Mouse (Mus musculus) T-helper 2 cell (primary cell): Measurements from ENCODE around the gene Kif23.

Experiments used
- in situ Hi-C: fragments of 300-600 bp; cut with MboI, MseI; formaldehyde crosslinking; loops from one replicate; pipeline ENCODE4 v1.15.1; 2025; ENCODE audit warnings: high pct_unique_total_duplicates

The Kif23 gene

DNA sequence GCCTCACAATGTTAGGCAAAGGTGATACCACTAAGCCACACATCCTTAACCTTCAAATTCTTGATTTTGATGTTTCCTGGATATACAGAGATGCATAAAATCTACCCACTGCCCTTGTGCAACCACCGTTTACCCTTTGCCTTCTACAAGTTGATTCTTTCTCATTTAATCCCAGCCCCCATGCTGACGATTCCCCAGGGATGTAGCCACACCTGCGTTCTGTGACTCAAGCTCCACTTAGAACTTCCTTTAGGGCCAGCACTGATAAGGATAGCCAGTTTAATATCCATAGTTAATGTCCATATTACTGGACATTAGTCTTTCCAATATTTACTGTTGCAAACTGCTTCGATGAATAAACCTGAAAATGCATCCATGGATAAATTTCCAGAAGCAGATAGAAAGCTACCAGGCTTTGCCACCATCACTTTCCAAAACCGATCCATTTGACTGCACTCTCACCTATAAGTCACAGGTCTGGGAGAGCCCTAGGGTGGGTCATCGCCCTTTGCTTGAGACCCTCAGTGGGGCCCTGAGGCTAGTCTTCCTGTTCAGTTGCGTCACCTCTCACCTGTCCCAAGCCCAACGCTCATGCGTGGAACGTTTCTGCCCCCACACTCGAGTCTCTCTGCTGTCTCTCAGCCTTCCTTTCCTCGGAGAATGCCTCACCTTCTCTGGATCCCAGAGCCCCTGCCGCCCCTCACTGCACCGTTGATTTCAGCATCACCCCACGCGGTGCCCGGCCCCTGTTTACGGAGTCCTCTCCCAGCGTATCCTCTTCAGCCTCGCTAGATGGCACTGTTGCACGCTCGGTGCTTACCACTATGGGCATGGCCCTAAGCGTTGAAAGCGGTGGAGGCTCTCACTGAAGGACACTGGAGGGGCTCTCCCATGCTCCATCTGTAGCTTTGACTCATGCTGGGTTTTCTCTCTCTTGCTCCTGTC, 1.1 kb upstream of the Kif23 start:
- in situ Hi-C loops = loop anchor here (5.0 to 25.0 kb wide), 3 partner anchors 295 to 1765 kb away; no protein-coding TSS in a partner anchor

- in situ Hi-C loops = loop anchor here (5.0 to 25.0 kb wide), 3 partner anchors 296 to 1766 kb away; no protein-coding TSS in a partner anchor
Measured at GRCm38 (mm10) chr9:61945973-61946611, 482 bp downstream of the Kif23 start.

DNA sequence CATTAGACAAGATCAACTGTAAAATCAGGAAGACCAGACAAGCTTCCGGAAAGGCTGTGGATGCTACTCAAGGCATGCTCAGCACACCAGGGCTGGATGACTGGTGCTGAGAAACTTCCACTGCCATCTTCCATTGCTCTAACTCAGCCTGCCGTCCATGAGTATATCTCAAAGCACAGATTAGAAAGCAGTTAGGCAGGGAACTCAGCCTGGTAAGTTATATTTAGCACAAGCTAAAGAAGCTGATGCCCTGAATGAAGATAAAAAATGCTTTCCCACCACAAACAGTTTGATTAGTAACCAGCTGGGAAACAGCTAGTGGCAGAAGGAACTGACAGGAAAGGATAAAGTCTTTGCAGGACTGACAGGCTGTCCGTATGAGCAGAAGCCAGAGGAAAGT, 5.5 kb downstream of the Kif23 start:
- in situ Hi-C loops = loop anchor here (25.0 kb wide), 1 partner anchor 1771 kb away; no protein-coding TSS in a partner anchor

- in situ Hi-C loops = loop anchor here (25.0 kb wide), 1 partner anchor 1779 kb away; no protein-coding TSS in a partner anchor
Measured at GRCm38 (mm10) chr9:61933333-61933732, 13.2 kb downstream of the Kif23 start.

DNA sequence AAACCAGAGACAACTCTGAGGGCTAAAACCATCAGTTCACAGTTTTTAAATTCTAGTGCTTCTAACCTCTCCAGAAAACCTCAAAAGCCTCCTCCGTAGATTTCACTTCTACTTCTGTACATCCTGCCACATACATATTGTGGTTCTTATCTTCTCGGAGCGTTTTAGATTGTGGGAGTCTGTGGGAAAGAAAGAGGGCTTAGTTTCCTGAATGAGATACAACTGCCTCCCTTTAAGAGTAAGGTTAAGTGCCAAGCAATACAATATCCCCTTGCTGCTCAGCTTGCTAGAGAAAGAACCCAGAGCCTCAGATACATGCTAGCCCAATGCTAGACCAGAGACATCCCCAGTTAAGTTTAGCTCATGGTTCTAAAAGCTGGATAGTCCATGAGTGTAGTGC, 14.6 kb downstream of the Kif23 start:
- in situ Hi-C loops = loop anchor here (25.0 kb wide), 1 partner anchor 1780 kb away; no protein-coding TSS in a partner anchor

DNA sequence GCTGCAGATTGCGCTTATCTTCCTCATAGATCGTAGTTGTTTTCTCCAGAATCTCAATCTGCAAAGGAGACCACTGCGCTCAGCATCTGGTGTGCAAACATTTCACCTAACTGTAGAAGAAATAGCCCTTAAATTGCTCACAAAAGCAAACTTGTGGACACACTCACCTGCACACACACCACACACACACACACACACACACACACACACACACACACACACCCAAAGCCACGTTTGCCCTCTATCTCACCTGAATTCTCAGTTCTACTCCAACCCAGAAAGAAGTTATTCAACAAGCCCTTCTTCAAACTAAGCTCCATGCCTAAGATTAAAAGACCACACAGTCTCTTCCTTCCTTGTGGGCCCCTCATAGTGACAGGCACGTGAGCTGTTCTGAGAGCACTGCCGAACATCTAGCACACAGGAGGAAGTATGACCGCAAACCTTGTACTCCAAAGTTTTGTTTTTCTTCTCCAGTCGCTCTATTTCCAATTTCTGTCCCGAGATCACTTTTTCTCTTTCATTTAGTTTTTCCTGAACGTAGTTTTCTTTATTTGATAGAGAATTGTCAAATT, 21.4 kb downstream of the Kif23 start:
- in situ Hi-C loops = loop anchor here (25.0 kb wide), 1 partner anchor 1787 kb away; no protein-coding TSS in a partner anchor

- in situ Hi-C loops = no loop called here
Measured at GRCm38 (mm10) chr9:61920331-61920730, 26.2 kb downstream of the Kif23 start.

DNA sequence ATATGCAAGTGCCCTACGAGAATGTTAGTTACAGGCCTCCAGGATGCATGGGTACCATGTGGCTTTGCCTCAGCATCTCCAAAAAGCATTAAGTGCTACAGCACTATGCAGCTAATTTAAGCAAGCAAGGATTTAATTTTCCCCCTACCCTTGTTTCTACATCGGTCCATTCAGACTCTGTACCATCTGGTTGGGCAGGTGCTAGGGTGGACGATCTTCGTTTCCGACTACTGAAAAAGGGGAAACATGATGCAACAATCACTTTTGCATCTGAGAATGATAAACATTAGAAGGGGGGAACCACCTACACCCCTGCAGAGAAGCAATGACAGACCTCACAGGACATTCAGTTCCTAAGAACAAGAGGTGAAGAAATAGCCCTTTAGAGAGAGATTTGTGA, 27.1 kb downstream of the Kif23 start:
- in situ Hi-C loops = no loop called here

GRCm38 (mm10) chr9:61917436-61917835, 29.1 kb downstream of the Kif23 start:
- in situ Hi-C loops = no loop called here

DNA sequence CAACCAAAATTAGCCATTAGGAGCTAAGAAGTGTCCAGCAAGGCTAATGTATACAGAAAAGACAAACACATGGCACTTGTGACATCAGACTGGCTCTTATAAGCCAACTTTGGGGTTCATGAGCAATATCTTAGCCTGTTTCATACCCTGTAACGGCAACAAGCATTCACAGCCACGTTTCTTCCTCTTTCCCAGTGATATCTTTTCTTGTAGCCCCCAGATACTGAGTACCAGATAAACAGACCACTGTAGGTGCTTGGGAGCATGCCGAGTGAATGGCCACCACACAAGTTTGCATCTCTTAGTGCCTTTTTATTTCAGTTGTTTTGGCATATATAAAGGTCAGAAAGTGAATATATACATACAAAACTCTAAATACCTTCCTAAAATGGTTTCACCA, 29.6 kb downstream of the Kif23 start:
- in situ Hi-C loops = no loop called here

DNA sequence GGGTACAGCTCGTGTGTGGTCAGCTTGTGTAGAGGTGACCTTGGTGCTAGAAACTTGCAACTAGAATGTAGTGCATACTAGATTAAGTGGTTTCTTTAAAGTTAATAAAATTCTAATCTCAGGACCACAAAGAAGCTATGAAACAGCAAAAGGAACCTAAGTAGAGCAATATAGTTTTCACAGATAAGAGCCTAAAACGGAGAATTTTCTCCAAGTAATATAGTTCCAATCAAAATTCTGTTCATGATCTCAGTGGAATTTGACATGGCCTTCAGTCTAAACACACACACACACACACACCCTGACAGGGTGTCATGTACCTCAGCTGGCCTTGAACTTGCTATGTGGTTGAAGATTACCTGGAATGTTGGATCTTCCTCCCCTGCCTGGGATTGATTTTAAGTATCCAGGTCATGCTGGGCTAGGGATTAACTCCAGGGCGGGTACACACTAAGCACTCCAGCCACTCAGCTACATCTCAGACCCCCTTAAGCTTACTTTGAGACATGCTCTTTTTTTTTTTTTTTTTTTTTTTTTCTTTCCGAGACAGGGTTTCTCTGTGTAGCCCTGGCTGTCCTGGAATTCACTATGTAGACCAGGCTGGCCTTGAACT, 31.1 kb downstream of the Kif23 start:
- in situ Hi-C loops = no loop called here

GRCm38 (mm10) chr9:61914917-61915300, 31.7 kb downstream of the Kif23 start:
- in situ Hi-C loops = no loop called here

- in situ Hi-C loops = no loop called here
Measured at GRCm38 (mm10) chr9:61914203-61914916, 32.2 kb downstream of the Kif23 start, which contains the start of gene Rplp1. TSS of gene Rplp1 (minus strand) at chr9:61914542.

DNA sequence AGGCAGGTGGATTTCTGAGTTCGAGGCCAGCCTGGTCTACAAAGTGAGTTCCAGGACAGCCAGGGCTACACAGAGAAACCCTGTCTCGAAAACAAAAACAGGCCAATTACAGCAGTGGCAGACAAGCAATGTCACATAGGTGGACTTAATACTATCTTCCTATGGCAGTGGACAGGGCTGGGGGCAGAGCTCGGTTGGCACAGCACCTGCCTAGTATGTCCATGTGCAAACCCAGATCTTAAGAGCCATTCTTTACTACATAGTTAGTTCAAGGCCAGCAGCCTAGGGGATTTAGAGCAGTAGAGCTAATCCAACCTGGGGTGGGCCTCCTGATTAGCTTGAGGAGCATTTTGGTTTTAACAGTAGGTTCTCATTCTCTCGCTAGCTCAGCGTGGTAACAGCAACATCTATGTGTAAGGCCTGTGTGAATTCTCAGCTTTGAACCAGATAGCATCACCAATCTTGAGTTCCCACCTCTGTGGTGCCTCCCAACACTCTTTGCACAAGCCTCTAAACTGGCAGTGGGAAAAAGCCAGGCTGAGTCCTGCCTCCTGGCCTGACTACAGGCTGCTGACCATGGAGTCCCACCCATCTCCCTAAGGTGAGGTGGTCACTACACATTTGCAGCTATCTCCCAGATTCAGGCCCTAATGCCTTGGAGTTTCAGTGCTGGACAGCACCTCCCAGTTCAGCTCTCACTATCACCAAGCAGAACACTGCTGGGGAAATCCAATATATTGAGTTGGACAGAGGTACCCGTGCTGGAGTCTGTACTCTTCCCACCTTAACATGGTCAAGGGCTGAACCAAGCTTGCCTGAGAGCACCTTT, 35.1 kb downstream of the Kif23 start:
- in situ Hi-C loops = no loop called here

GRCm38 (mm10) chr9:61910526-61911256, 35.9 kb downstream of the Kif23 start:
- in situ Hi-C loops = no loop called here

DNA sequence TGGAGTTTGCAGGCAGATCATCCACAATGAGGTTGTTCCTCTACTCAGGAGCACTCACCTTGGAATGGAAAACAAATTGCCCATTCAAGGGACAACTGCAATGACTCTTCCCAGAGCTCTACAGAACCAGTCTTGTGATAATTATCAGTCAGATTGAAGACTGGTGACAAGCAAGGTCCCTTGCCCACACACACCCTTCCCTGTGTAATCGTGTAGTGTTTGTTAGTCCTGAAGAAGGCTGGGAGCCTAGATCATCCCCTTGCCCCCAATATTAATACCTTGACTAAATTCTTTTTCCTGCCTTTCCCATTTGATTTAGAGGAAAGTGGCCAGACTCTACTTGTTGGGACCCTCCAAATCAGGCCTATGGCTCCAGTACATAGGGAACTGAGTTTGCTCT, 36.9 kb downstream of the Kif23 start:
- in situ Hi-C loops = loop anchor here (5.0 kb wide), 1 partner anchor 537 kb away; the partner anchor contains the start of gene Tle3

GRCm38 (mm10) chr9:61908832-61909407, 37.7 kb downstream of the Kif23 start:
- in situ Hi-C loops = loop anchor here (5.0 kb wide), 1 partner anchor 537 kb away; the partner anchor contains the start of gene Tle3

DNA sequence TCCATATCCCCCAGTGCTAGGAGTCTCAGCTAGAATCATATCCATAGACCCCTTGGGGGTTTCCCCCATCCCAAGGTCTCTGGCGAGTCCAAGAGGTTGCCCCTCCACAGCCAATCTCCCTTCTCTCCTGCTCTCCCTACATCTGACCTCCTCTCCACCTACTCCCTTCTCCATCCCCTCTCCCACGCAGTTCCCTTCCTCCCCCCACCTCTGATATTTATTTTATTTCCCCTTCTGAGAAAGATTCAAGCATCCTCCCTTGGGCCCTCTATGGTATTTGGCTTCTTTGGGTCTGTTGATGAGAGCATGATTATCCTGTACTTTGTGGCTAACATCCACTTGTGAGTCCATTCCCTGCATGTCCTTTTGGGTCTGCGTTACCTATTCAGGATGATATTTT, 38.2 kb downstream of the Kif23 start:
- in situ Hi-C loops = loop anchor here (5.0 kb wide), 1 partner anchor 536 kb away; the partner anchor contains the start of gene Tle3
